Mouse (Mus musculus) NIH3T3 (cell line): ENCODE measurements around the gene Trim59.
A peak's percentile ranks its signal among the peaks of the same experiment; 100 is the strongest.

Experiments
- DNase-seq: peaks from one replicate; pipeline ENCODE4 v3.0.0-alpha.2; 2012; ENCODE audit warnings: low read depth

Gene Trim59

GRCm38 (mm10) chr3:69005338-69006245 lies 39.0 kb downstream of the Trim59 start:
- DNase-seq = peak; percentile 68

DNA sequence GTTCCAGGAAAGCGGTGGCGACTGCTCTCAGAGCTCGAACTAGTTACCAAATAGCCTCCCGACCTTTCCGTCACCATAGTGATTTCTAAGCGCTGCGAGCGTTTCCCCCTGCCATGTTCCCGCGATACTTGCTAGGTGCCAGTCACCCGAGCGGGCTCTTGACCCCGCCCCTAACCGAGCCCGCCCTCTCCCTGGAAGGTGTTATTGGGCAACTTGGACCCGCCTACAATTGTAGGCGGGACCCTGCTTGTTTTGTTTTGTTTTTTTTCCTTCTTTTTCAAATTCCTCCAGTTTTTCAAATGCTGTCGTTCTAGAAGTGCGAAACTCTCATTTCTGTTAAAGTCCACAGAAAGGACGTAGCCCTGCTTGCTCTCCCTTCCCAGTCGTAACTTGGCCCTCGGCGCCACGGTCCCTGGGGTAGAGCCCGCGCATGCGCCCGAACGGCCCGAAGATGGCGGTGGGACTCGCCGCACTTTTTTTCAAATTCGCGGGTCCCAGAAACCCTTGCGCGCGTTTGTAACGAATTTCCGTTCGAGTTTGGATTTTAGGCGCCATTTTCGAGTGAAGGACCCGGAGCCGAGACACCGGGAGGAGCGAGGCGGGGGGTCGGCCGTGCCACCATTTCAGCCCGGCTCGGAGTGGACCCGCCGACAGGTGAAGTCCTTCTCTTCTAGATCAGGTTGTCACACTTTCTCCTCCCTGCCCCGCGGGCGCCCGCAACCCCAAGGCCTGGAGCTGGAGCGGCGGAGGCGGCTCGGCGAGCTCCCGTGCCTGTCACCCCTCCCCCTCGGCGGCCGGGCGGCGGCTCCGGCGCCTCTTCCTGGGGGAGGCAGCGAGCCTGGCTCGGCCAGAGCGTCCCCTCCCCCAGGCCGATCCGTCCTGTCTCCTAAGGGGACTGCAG lies 39.9 kb downstream of the Trim59 start, which contains the start of the genes Ift80 and Smc4:
TSS of gene Ift80 (minus strand) at position 134 of the 901 bp plus-strand sequence.
TSS of gene Smc4 (plus strand) at position 302 of the 901 bp plus-strand sequence.
- peak; percentile 98 for DNase-seq

DNA sequence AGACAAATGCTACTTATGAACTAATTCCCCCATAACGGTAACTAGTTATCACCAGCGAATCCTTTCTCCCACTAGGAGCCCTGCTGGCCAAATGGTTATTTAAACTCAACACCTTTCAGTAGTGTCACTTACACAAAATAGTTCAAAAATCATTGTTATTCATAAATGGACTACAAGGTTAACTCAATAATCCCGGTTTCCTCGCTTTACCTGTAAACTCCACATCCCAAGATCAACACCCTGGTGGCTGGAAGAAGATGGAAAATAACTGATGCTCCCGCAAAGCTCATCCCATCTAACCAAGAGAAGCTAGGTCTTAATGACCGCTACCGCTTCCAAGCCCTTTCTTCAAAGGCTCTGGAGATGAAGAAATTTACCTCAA lies 40.5 kb downstream of the Trim59 start:
- DNase-seq = no peak

- DNase-seq = no peak
These were observed 41.8 kb downstream of the Trim59 start for GRCm38 (mm10) chr3:69002781-69003180.

DNA sequence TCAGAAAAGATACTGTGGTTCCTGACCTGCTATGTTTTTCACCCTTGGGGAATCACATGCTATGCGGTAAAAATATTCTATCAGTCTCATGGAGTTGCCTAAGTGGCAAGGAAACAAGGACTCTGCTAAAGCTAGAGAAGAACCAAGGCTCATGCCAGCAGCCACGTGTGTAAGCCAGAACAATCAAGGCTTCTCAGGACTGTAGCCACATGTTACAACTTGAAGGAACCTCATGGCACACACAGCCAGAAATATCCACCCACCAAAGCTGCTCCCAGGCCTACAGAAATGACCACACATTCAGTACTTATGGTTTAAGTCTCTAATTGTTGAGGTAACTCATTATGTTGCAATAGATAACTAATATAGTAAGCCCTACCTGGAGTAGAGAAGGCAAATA lies 58.0 kb downstream of the Trim59 start:
- no peak for DNase-seq
